Mouse (Mus musculus) thymus, postnatal 36 days (tissue): ENCODE data around the gene Hnrnpll.
A peak's percentile ranks its signal among the peaks of the same experiment; 100 is the strongest.
"Not testable (repeated sequence)": the region's sequence is repeated elsewhere in the genome, so short reads cannot be mapped to it uniquely, and the experiment has no call there.

Source experiments
- DNase-seq, 2 experiments: peaks; one replicate each; pipeline ENCODE4 v3.0.0; 2022; ENCODE audit warnings: mixed read lengths in 2 of 2

Gene Hnrnpll

GRCm38 (mm10) chr17:80058501-80058900, 3.6 kb downstream of the Hnrnpll start:
- DNase-seq: no peak

- DNase-seq: no peak
Measured at GRCm38 (mm10) chr17:80053931-80054734, 8.0 kb downstream of the Hnrnpll start.

GRCm38 (mm10) chr17:80051682-80052081, 10.5 kb downstream of the Hnrnpll start:
- no peak for DNase-seq

- DNase-seq: not testable (repeated sequence)
Measured at GRCm38 (mm10) chr17:80049300-80049699, 12.8 kb downstream of the Hnrnpll start.

GRCm38 (mm10) chr17:80048230-80048629, 13.9 kb downstream of the Hnrnpll start:
- peak; percentile 19 to 30 for DNase-seq

- DNase-seq: no peak
Measured at GRCm38 (mm10) chr17:80041739-80042138, 20.4 kb downstream of the Hnrnpll start.

- no peak for DNase-seq
Measured at GRCm38 (mm10) chr17:80028675-80029074, 33.5 kb downstream of the Hnrnpll start.

- DNase-seq: no peak
Measured at GRCm38 (mm10) chr17:80026189-80026936, 35.8 kb downstream of the Hnrnpll start.

- DNase-seq: no peak
Measured at GRCm38 (mm10) chr17:80022090-80022489, 40.0 kb downstream of the Hnrnpll start.

GRCm38 (mm10) chr17:80020495-80020894, 41.6 kb downstream of the Hnrnpll start:
- DNase-seq: no peak

GRCm38 (mm10) chr17:80018976-80019541, 43.1 kb downstream of the Hnrnpll start:
- DNase-seq: peak; percentile 39 to 44

- DNase-seq: no peak
Measured at GRCm38 (mm10) chr17:80018239-80018975, 43.7 kb downstream of the Hnrnpll start.

- peak in 1 of 2 experiments; percentile 46 for DNase-seq
Measured at GRCm38 (mm10) chr17:80017389-80017788, 44.7 kb downstream of the Hnrnpll start.

GRCm38 (mm10) chr17:80016400-80016799, 45.7 kb downstream of the Hnrnpll start:
- DNase-seq: not testable (repeated sequence)

- no peak for DNase-seq
Measured at GRCm38 (mm10) chr17:80014361-80014809, 47.7 kb downstream of the Hnrnpll start.

GRCm38 (mm10) chr17:80009926-80010325, 52.2 kb downstream of the Hnrnpll start:
- DNase-seq: no peak

GRCm38 (mm10) chr17:80008847-80009246, 53.3 kb downstream of the Hnrnpll start:
- no peak for DNase-seq

GRCm38 (mm10) chr17:80004345-80005239, 57.5 kb downstream of the Hnrnpll start:
- peak; percentile 88 to 90 for DNase-seq

- DNase-seq: not testable (repeated sequence)
Measured at GRCm38 (mm10) chr17:80003851-80004250, 58.3 kb downstream of the Hnrnpll start.

GRCm38 (mm10) chr17:80002385-80002852, 59.7 kb downstream of the Hnrnpll start:
- no peak for DNase-seq

- DNase-seq: peak in 1 of 2 experiments; percentile 65
Measured at GRCm38 (mm10) chr17:79999631-80000030, 62.5 kb downstream of the Hnrnpll start.
